Mouse (Mus musculus) small intestine, adult 2 months (tissue): ENCODE results near the gene Lfng. TPM values are rescaled to one million over a fixed set of nuclear protein-coding genes. Genes with fewer than 3 reads are reported as not detected.

ENCODE experiments used
- H3K27ac ChIP-seq: fragments of 200-500 bp; 2 replicates; pipeline ENCODE4 v1.5.1; 2012; ENCODE audit warnings: low read depth, low read length, control low read depth, inconsistent platforms; ENCODE audit not compliant: insufficient read depth
- H3K27me3 ChIP-seq: fragments of 200-500 bp; 2 replicates; pipeline ENCODE4 v1.6.1; 2012; ENCODE audit warnings: mild to moderate bottlenecking, moderate library complexity, low read length, inconsistent platforms; ENCODE audit not compliant: control insufficient read depth, insufficient read depth
- H3K36me3 ChIP-seq: fragments of 200-500 bp; 2 replicates; pipeline ENCODE4 v1.6.1; 2012; ENCODE audit warnings: mild to moderate bottlenecking, low read length, control low read depth, inconsistent platforms; ENCODE audit not compliant: control insufficient read depth, insufficient read depth
- H3K4me1 ChIP-seq: fragments of 200-500 bp; 2 replicates; pipeline ENCODE4 v1.6.1; 2012; ENCODE audit warnings: low read length, inconsistent platforms, mixed read lengths; ENCODE audit not compliant: control insufficient read depth, insufficient read depth, insufficient read length
- H3K4me3 ChIP-seq: fragments of 200-500 bp; 2 replicates; pipeline ENCODE4 v1.5.1; 2012; ENCODE audit warnings: low read depth, mild to moderate bottlenecking, control low read depth, inconsistent platforms, low read length, moderate library complexity
- CTCF ChIP-seq: fragments of 200-500 bp; IDR thresholded peaks from 2 replicates; pipeline ENCODE4 v1.5.1; 2012; ENCODE audit warnings: low read depth, mild to moderate bottlenecking, control low read depth, inconsistent platforms, low read length, moderate library complexity, mixed read lengths; ENCODE audit not compliant: insufficient replicate concordance, insufficient read length; ENCODE audit errors: extremely low read depth
- POLR2A ChIP-seq: fragments of 200-500 bp; IDR thresholded peaks from 2 replicates; pipeline ENCODE4 v1.6.1; 2012; ENCODE audit warnings: low read depth, mild to moderate bottlenecking, control low read depth, inconsistent platforms, low read length, moderate library complexity
- WGBS: fragments of 180-500 bp; shearing (Covaris S2); methylation state at CpG from one replicate; pipeline ENCODE4 v1.1.7; 2018; 5-methylcytosine and 5-hydroxymethylcytosine counted together
- polyA plus RNA-seq: library from polyadenylated mRNA; depleted of rRNA; stranded (reverse); fragments of >200 nt; gene quantifications from 2 replicates; pipeline ENCODE4 v1.2.3, GENCODE M21; 2012

Gene Lfng
- polyA plus RNA-seq, 1 experiment: 29.9 TPM

DNA sequence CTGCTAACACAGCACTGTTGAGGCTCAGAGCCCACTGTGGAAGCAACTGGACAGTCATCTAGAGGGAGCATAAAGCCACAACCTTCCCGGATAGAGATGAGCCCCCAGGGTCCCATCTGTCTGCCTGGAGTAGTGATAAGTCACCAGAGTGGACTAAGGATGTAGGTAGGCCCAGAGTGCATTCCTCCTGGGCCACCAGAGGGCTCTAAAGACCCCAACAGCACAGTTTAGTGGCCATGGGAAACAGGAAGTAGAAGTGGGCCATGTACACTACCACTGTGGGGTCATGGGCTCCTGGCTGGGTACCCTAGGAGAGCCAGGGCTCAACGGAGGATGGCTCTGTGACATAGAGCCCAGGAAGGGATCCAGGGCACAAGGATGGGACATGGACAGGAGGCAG, 33.7 kb downstream of the Lfng start:
- no peaks in the 10 kb centered on the region for H3K36me3 ChIP-seq
- 83% methylated on average over 2 of the region's 2 CpGs for WGBS

DNA sequence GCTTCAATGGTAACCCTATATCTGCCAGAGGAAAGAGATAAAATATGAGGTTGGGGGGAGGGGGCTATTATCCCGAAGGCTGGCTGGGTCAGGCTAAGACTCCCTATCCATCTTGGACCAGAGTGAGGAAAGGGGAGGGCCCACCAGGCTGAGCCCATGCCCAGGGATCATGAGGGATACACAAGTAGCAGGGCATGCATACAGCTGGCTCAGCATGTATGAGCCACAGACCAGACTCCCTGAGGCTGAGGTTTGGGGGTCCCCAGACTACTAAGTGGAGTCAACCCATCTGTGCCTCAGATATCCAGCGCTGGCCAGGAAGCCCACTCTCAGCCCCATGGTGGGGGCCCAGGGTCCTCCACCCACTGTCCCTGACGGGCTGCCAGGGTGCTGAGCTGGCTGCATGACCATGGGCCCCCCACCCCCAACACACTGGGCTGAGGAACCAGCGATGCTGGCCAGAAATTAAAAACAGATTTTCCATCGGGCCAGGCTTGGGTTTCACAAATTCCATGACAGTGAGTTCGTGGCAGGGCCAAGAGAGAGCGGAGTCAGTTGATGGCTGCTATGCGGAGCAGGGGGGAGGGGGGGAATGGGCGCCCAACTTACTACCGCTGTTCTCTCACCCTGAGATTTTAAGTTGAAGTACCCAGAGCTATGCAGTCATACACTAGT, 34.3 kb downstream of the Lfng start:
- Histone ChIP-seq H3K27ac (0 out of 2 replicates have a peak overlapping the region, but pooled peaks have one; percentile 17), H3K27me3 (no peaks in the 10 kb centered on the region), H3K4me1 (peaks cover 6% of the 10 kb centered on the region), H3K36me3 (no peaks in the 10 kb centered on the region), H3K4me3 (no peak overlapping the region)
- WGBS: 78% methylated on average over 10 of the region's 10 CpGs
- TF ChIP-seq CTCF (no peak), POLR2A (no peak)

More for the DNA sequence above, 33.7 kb downstream of the Lfng start:
- Histone ChIP-seq H3K4me3 (no peak overlapping the region), H3K27me3 (no peaks in the 10 kb centered on the region), H3K27ac (no peak overlapping the region), H3K4me1 (peaks cover 6% of the 10 kb centered on the region)
- no peak for TF ChIP-seq CTCF
- no peak for TF ChIP-seq POLR2A

- H3K27ac ChIP-seq: peak overlapping the region; percentile 58
- H3K4me1 ChIP-seq: peaks cover 3% of the 10 kb centered on the region
- no peak overlapping the region for H3K4me3 ChIP-seq
- no peaks in the 10 kb centered on the region for H3K27me3 ChIP-seq
- WGBS: 66% methylated on average over 3 of the region's 3 CpGs
- no peaks in the 10 kb centered on the region for H3K36me3 ChIP-seq
- no peak for TF ChIP-seq POLR2A
- TF ChIP-seq CTCF: no peak
Measured at GRCm38 (mm10) chr5:140642076-140642475, 35.0 kb downstream of the Lfng start.

- peaks cover 10% of the 10 kb centered on the region for H3K4me1 ChIP-seq
Measured at GRCm38 (mm10) chr5:140644263-140644662, 37.1 kb downstream of the Lfng start.

DNA sequence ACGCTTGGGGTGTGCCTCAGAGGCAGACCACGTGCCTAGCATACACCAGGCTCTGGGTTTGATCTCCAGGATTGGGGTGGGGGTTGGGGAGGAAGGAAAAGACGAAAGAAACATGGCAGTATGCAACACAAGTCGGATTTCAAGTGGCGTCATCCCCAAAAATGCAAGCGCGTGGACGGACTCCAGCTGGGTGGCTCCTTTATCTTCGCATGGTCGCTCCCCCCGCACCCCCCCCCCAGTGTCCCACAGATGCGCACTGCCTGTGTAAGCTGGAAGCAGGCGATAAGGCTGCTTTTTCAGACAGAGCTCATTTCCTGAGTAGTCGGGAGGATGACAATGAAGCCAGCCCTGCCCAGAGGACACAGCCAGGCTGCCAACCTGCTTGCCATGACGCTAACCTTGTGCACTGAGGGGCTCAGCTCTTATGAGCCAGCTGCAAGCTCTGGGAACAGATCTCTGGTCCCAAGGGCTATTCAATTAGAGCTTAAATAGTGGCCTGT, 37.6 kb downstream of the Lfng start:
- Histone ChIP-seq H3K27me3 (no peaks in the 10 kb centered on the region), H3K4me3 (no peak overlapping the region), H3K27ac (no peak overlapping the region), H3K4me1 (peaks cover 13% of the 10 kb centered on the region), H3K36me3 (no peaks in the 10 kb centered on the region)
- TF ChIP-seq CTCF (no peak), POLR2A (no peak)
- WGBS: 79% methylated on average over 15 of the region's 15 CpGs

More at GRCm38 (mm10) chr5:140644263-140644662, 37.1 kb downstream of the Lfng start:
- 87% methylated on average over 6 of the region's 6 CpGs for WGBS
- no peak for TF ChIP-seq POLR2A
- 0 out of 2 replicates have a peak, but pooled peaks have one; percentile 18 for TF ChIP-seq CTCF
- Histone ChIP-seq H3K27me3 (no peaks in the 10 kb centered on the region), H3K36me3 (no peaks in the 10 kb centered on the region), H3K27ac (no peak overlapping the region), H3K4me3 (no peak overlapping the region)

DNA sequence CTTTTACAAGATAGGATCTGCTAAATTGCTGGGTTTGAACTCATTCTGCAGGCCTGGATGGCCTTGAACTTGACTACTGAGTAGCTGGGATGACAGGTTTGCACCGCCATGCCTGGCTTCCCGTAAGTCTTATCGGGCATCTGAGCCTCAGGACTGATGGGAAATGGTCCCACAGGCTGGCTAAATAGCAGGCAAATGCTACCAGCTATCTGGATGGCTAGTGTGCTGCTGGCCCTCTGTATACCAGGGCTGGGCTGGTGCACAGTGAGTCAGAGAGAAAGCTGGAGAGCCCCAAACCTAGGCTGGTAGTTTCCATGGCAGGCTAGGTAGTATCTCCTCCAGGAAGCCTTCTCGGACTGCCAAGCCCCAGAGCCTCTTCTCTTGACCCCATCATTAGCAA, 38.3 kb downstream of the Lfng start:
- H3K4me1 ChIP-seq: peaks cover 18% of the 10 kb centered on the region
- no peak overlapping the region for H3K4me3 ChIP-seq
- WGBS: 89% methylated on average over 4 of the region's 4 CpGs
- no peaks in the 10 kb centered on the region for H3K27me3 ChIP-seq
- TF ChIP-seq CTCF (no peak), POLR2A (no peak)
- H3K27ac ChIP-seq: no peak overlapping the region
- no peaks in the 10 kb centered on the region for H3K36me3 ChIP-seq

- 91% methylated on average over 6 of the region's 6 CpGs for whole genome bisulfite sequencing
Measured at GRCm38 (mm10) chr5:140646171-140646570, 39.1 kb downstream of the Lfng start.

More at GRCm38 (mm10) chr5:140646171-140646570, 39.1 kb downstream of the Lfng start:
- Histone ChIP-seq H3K27ac (no peak overlapping the region), H3K4me1 (peaks cover 15% of the 10 kb centered on the region), H3K27me3 (no peaks in the 10 kb centered on the region), H3K4me3 (no peak overlapping the region), H3K36me3 (no peaks in the 10 kb centered on the region)
- TF ChIP-seq POLR2A: no peak
- no peak for TF ChIP-seq CTCF
